Mouse (Mus musculus): ENCODE measurements at regions not wholly inside any gene's neighbourhood (a gene's known extent, or its start where the extent isn't known, plus 50 kb on each side); places are given as distances from the start of the nearest gene placed in this dataset.

- DNase-seq (ENCODE audit: low read depth, low spot score), result no peak
Observed at GRCm38 (mm10) chr10:24493936-24494335, 101.3 kb upstream of the Ccn2 start.

- DNase-seq (ENCODE audit: low read depth, low spot score), result no peak
Observed at GRCm38 (mm10) chr10:24519795-24520512, 75.3 kb upstream of the Ccn2 start.

GRCm38 (mm10) chr10:24520515-24520914, 74.7 kb upstream of the Ccn2 start:
- no peak for DNase-seq (ENCODE audit: low read depth, low spot score)

GRCm38 (mm10) chr10:24532776-24533175, 62.5 kb upstream of the Ccn2 start:
- no peak for DNase-seq (ENCODE audit: low read depth, low spot score)

DNA sequence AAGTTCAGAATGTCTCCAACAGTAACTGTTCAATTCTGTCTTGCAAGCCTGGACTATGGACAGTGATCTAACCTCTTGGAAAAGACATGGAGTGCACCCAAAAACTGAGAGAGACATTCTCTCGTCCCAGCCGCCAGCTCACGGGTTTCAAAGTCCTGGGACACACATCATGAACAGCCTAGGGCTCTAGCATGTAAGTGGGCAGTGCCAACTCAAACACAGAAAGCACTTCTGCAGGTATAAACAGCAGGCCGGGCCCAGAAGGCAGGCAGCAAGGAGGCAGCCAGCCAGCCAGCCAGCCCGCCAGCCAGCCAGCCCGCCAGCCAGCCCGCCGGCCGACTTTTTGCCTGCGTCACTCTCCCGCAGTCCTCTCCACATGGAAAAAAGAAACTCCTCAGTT, 60.3 kb upstream of the Ccn2 start:
- no peak for DNase-seq (ENCODE audit: low read depth, low spot score)

DNA sequence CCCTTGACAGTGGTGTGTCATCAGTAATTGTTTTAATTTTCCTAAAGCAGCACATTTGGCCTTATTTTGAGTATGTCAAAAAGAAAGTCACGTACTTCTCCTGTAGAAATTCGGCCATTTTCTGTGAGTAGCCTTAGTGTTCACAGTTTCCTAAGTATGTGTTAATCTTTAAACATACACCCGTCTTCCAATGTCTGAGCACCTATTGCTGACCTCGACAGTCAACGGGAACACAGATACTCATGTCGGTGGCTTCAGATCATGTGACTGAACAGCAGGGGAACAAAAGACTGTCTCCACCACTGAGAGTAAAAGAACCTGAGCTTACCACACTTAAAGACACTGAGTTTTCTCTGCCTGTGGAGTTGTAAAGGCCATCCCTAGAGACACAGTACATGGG, 59.8 kb upstream of the Ccn2 start:
- no peak for DNase-seq (ENCODE audit: low read depth, low spot score)

DNA sequence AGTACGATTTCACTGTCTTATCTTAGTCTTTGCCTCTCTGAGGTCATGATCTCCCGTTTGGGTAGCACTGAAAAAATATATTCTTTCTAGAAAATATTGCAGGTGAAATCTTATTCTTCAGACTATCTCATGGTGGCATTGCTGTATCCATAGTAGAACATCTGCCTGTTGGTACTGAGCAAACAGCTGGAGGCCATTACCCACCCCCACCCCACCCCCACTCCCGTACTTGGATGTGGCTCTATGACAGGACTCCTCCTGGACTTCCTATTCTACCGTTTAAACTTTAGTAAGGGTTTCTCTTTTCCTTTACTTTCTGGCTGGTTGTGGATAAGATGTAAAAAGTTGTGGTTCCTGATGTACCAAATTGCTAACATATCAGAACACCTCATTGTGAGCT, 53.3 kb upstream of the Ccn2 start:
- DNase-seq (ENCODE audit: low read depth, low spot score), result no peak
